Mouse (Mus musculus): ENCODE data around the gene Utrn.

DNA sequence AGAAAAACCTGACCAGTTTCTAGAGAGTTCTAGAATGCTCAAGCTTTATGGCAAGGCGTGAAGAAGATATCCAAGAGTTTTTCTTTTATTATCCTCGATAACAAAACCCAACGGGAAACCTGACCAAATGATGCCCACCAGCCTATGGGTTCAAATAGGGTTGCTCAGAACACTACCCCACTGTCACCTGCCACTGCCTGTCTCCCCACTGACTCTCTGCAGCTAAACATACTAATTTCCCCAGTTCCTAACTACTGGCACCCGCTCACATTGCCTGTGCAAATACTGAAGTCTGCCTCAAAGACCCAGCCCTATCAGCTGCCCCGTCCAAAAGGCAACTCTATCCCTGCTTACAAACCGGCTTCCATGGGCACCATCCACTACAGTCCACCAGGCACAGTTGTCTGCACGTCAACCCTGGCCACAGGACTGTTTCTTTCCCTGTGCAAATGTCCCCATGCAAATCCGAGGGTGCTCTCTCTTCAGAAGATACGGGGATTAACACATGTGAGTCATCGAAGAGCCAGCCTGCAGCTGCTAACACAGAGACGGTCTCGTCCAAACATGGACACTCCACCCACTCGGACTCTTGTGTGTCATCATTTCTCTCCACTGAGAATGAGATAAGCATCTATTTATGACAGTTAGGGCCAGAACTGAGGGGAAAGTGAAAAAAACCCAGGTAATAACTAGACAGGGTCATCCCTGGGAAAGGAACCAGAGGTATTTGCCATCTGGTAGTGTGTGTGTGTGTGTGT, 48.0 kb downstream of the Utrn start:
- TF ChIP-seq CTCF (IDR thresholded peaks at IDR 0.05; ENCODE audit: low read depth, low read length) (no peak), POLR2A (IDR thresholded peaks at IDR 0.05; ENCODE audit: insufficient read depth, low read length) (no peak)

Measured in ES-Bruce4 (cell line).